Mouse (Mus musculus): Measurements from ENCODE around the gene Dnajb14.
"Not testable (repeated sequence)": the region's sequence is repeated elsewhere in the genome, so short reads cannot be mapped to it uniquely, and the experiment has no call there.

Gene Dnajb14

DNA sequence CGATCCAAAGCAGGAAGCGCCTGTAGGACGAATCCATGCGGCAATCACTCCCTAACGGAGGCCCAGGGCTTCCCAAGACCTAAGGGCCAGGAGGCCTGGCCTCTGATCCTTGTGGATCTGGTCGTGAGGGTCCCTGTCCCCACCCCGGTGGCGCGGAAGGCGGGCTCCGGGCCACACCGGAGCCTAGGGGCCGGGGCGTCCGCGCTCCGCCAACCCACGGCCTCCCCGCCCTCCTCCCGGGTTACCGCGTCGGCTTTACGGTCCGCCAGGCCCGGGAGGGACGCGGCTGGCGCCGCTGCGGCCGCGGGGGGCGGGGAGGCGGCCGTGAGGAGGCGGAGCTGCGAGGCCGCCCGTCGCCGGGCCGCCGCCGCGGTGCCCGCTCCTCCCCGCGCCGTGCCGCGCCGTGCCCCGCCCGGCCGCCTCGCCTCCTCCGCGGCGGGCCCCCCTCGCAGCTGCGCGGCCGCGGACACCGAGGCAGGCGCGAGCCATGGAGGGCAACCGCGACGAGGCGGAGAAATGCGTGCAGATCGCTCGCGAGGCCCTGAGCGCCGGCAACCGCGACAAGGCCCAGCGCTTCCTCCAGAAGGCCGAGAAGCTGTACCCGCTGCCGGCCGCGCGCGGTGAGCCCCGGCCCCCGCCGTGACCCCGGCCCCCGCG is at the start of gene Dnajb14:
Gene Dnajb14, plus strand, starts transcription at position 239 of the 657 bp plus-strand sequence.
- DNase-seq, result peak; percentile 49 to 59

DNA sequence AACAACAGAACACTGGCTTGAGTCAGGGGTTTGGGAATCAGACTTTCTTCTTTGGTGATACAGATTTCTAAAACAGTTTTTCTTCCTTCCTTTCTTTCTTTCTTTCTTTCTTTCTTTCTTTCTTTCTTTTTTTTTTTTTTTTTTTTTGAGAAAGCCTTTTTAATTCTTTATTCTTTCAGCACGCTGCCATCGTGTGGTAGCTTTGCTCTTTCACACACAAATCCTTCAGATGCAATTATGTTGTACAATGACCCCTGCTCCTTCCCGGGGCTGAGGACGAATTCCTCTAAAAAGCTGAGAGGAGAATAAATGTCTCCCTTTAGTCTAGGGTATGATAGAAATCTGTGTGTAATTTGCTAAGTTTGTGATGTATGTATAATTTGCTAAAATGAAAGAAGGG is 48.8 kb upstream of the Dnajb14 start:
- no peak for DNase-seq

GRCm38 (mm10) chr3:137820688-137821467 is 46.6 kb upstream of the Dnajb14 start:
- no peak for DNase-seq

DNA sequence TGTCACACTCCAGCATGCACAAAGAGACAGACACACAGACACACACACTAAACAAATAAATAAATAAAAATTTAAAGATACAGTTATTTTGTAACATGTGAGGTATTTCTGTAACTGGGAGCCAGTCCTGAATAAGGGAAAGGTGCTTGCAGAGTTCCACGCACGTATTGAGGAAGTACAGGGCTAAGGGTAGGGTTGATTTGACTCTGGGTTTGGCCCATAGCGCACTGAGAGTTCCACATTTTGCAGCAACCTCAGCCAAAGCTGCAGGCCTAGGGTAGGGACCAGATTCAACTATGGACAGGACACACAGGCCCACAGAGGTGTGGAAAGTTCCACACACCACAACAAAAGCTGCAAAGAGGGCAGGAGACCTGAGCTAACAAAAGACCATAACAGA is 44.2 kb upstream of the Dnajb14 start:
- DNase-seq, result no peak

DNA sequence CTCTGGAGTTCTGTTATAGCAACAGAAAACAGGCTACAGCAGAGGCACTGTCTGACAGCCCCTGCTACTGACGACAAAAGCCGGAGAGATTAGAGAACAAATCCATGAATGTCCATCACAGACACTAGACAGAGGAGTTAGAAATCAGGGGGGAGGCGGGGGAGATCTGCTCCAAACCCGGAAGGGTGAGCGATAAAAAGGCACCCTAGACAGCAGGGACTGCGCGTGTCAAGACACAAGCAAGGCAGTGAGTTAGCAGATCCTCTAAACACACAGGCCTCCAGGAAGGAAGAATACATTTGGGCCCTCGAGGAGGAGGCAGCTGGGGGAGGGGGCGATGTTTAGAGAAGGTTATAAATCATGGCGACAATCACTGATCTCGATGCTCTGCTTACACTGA is 39.8 kb upstream of the Dnajb14 start:
- no peak for DNase-seq

DNA sequence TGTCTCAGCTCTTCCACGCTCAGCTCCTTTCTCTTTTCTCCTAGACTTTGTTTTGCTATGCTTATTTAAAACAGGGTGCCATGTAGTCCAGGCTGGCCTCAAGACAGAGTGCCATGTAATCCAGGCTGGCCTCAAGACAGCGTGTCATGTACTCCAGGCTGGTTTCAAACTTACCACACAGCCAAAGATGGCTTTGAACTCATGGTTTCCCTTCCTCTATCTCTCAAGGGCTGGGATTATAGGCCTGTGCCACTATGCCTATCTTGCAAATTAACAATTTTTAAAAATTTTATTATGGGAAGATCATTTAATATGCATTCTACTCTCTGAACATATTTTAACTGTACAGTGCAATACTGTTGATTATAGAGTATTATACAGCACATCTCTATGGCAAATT is 36.3 kb upstream of the Dnajb14 start:
- DNase-seq, result no peak

- no peak for DNase-seq
Observed at GRCm38 (mm10) chr3:137833128-137833527, 34.3 kb upstream of the Dnajb14 start.

GRCm38 (mm10) chr3:137833698-137834097 is 33.8 kb upstream of the Dnajb14 start:
- no peak for DNase-seq

DNA sequence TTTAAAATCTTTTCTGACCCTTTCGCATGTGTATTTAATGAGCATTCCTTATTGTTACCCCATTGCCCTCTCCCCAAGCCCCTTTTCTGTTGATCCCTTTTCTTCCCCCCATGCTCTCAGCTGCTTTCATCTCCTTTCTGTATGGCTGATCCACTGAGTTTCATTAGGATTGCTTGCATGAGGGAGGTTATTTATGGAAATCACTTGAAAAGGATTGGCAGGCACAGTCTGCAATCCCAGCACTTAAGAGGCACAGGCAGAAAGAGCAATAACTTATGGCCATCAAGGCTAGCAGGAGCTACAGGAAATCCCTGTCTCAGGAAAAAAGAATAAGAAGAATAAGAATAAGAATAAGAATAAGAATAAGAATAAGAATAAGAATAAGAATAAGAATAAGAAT is 30.9 kb upstream of the Dnajb14 start:
- DNase-seq, result no peak

- DNase-seq, result no peak
Observed at GRCm38 (mm10) chr3:137838160-137838559, 29.3 kb upstream of the Dnajb14 start.

GRCm38 (mm10) chr3:137842944-137843343 is 24.5 kb upstream of the Dnajb14 start:
- DNase-seq, result no peak

DNA sequence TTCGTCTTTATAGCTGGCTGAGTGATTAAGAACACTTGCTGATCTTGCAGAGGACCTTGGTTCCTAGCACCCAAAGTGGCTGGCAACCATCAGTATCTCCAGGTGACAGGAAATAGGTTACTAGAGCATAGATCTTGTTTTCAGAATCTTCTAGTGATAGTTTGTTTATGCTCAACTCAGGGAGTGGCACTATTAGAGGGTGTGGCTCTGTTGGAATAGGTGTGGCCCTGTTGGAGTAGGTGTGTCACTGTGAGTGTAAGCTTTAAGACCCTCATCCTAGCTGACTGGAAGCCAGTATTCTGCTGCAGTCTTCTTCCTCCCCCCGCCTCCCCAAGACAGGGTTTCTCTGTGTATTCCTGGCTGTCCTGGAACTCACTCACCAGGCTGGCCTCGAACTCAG is 23.2 kb upstream of the Dnajb14 start:
- DNase-seq, result no peak

- no peak for DNase-seq
Observed at GRCm38 (mm10) chr3:137846552-137846951, 20.9 kb upstream of the Dnajb14 start.

- no peak for DNase-seq
Observed at GRCm38 (mm10) chr3:137848354-137848753, 19.1 kb upstream of the Dnajb14 start.

DNA sequence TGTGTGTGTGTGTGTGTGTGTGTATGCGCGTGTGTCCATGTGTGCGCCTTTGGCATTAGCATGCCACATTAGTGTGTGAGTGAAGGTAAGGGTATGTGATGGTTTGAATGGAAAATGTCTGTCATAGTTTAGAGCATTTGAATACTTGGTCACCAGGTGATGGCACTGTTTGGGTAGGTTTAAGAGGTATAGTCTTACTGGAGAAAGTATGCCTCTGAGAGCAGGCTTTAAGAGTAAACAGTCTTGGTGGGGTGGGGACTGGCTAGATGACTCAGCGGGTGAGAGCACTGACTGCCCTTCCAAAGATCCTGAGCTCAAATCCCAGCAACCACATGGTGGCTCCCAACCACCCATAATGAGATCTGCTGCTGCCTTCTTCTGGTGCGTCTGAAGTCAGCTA is 17.8 kb upstream of the Dnajb14 start:
- no peak for DNase-seq

DNA sequence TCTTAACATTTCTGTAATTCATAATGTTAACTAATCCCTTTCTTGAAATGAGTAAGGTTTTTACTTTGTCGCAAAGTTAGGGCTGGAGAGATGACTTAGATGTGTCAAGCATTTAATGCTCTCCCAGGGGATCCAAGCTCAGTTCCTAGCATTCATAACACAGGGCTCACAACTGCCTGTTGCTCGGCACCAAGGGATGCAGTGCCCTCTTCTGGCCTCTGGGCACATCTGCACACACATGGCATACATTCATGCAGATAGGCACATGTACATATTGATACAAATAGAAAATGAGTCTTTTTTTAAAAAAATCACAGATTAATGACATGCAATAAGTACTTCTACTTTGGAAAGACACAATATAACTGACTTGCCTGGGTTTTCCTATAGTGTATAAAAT is 16.3 kb upstream of the Dnajb14 start:
- no peak for DNase-seq

GRCm38 (mm10) chr3:137853011-137853410 is 14.5 kb upstream of the Dnajb14 start:
- DNase-seq, result not testable (repeated sequence)

DNA sequence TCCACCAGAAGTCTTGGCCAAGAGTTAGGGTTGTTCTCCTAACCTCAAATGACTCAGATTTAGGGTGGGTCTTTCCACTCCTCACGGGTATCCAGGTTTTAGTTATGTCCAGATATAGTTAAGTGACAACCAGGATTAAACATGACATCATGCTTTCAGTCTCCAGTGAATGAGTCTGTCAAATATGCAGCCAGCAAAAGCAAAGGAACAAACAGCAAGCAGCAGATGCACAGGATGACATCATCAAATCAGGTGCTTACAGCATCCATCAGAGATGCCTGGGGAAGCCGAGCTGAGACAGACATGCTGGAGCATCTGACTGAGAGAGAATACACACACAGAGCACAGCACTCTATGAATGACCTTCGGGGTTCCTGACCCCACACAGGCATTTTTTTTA is 12.1 kb upstream of the Dnajb14 start:
- no peak for DNase-seq

DNA sequence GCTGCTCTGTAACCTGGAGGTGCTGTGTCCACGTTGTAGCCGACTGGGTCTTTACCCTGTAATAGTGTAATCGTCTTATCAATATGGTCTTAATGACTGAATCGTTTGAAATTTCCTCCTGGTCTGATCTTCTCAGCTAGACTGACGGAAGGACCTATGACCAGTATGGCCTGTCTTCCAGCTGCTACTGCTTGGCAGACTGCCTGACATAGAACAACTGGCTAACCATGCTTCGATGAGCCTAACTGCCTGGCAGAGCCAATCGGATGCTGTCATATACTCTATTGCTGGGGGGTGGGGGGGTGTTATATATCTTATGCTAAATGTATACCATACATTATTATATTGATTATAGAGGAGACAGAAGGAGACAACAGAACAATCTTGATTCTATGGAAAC is 11.4 kb upstream of the Dnajb14 start:
- no peak for DNase-seq

DNA sequence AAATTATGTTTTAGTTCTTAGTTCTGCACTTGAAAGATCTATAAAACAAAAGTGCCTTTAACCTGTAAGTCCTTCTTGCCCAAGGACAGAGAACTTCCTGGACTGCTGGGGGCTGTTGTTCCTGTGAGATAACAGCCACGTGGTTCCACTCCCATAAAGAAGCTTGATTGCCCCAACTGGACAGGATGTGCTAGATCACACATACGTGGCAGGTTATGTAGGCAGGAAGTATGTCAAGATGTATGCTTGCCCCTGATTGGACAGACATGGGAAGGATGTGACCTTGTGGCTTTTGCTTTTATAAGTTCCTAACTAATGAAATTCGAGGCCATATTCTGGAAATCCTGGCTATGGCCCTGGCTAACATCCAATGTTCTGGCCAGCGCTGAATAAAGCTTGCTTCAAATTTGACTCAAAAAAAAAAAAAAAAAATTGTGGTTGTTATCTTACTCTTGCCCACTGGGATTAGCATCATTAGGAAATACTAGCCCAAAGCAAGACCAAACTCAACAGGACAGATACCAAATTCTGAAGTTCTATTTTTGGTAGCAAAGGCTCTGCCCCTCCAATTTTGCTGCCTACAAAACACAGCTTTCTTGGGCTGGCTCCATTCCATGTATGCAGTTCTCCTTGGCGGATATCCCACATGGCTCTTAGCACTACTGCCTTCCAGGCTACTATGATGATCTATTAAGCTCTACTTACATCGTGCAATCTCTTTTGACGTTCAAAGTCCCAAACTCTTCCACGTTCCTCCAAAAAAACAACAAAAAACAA is 6.9 kb upstream of the Dnajb14 start:
- no peak for DNase-seq

DNA sequence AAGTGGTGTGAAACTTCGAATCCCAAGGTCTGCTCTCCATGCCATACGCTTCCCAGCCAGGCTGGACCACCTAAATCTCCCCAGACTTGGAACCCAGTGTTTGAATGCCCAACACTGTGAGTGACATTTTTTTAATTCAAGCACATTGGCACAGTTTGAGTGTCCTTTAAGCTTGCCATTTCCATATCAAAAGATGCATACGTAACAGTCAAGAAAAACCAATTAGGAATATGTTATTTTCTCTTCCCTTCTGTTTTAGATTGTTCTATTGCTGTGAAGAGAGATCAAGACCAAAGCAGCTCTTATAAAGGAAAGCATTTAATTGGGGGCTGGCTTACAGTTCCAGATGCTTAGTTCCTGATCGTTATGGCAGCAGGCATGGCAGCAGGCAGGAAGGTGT is 6.0 kb upstream of the Dnajb14 start:
- DNase-seq, result no peak

GRCm38 (mm10) chr3:137862600-137862999 is 4.9 kb upstream of the Dnajb14 start:
- no peak for DNase-seq

- DNase-seq, result no peak
Observed at GRCm38 (mm10) chr3:137863330-137864123, 3.9 kb upstream of the Dnajb14 start.
